Mouse (Mus musculus) liver, adult 2 months (tissue): ENCODE measurements around the gene Cdh13. TPM values are rescaled to one million over a fixed set of nuclear protein-coding genes. Genes with fewer than 3 reads are reported as not detected.

ENCODE experiments used
- DNase-seq: peaks from one replicate; pipeline ENCODE4 v3.0.0-alpha.2; 2011; ENCODE audit warnings: low read depth, low spot score; ENCODE audit errors: extremely low read depth
- H3K27ac ChIP-seq: fragments of 200-500 bp; replicated peaks from 2 replicates; pipeline ENCODE4 v1.5.1; 2012; ENCODE audit warnings: low read depth, mild to moderate bottlenecking, control low read depth, inconsistent platforms, low read length; ENCODE audit not compliant: insufficient read depth
- H3K27me3 ChIP-seq: fragments of 200-500 bp; 2 replicates; pipeline ENCODE4 v1.6.1; 2012; ENCODE audit warnings: mild to moderate bottlenecking, moderate library complexity, low read length, inconsistent platforms; ENCODE audit not compliant: control insufficient read depth, insufficient read depth
- H3K36me3 ChIP-seq: fragments of 200-500 bp; 2 replicates; pipeline ENCODE4 v1.6.1; 2012; ENCODE audit warnings: low read length, inconsistent platforms; ENCODE audit not compliant: control insufficient read depth, insufficient read depth
- H3K4me1 ChIP-seq: fragments of 200-500 bp; 2 replicates; pipeline ENCODE4 v1.6.1; 2011; ENCODE audit warnings: low read length; ENCODE audit not compliant: control insufficient read depth, insufficient read depth
- H3K4me3 ChIP-seq: fragments of 200-500 bp; 2 replicates; pipeline ENCODE4 v1.5.1; 2011; ENCODE audit warnings: low read depth, mild to moderate bottlenecking, control low read depth, low read length, moderate library complexity; ENCODE audit not compliant: insufficient read depth
- H3K79me2 ChIP-seq: fragments of 200-500 bp; 2 replicates; pipeline ENCODE4 v1.6.1; 2012; ENCODE audit warnings: inconsistent platforms, mild to moderate bottlenecking, low read length, moderate library complexity; ENCODE audit not compliant: control insufficient read depth, insufficient read depth
- H3K9ac ChIP-seq: fragments of 200-500 bp; 2 replicates; pipeline ENCODE4 v1.6.1; 2012; ENCODE audit warnings: low read depth, mild to moderate bottlenecking, control low read depth, inconsistent platforms, low read length
- CTCF ChIP-seq: fragments of 200-500 bp; IDR thresholded peaks from 2 replicates; pipeline ENCODE4 v1.5.1; 2011; ENCODE audit warnings: low read depth, low read length, control low read depth
- POLR2A ChIP-seq: fragments of 200-500 bp; IDR thresholded peaks from 2 replicates; pipeline ENCODE4 v1.6.1; 2011; ENCODE audit warnings: low read length, control low read depth; ENCODE audit not compliant: insufficient read depth; ENCODE audit errors: extremely low read depth
- WGBS: fragments of 180-500 bp; shearing (Covaris S2); methylation state at CpG from one replicate; pipeline ENCODE4 v1.1.7; 2018; 5-methylcytosine and 5-hydroxymethylcytosine counted together
- polyA plus RNA-seq: library from polyadenylated mRNA; depleted of rRNA; stranded (reverse); fragments of >200 nt; gene quantifications from 2 replicates; pipeline ENCODE4 v1.2.3, GENCODE M21; 2012
- total RNA-seq: library from RNA; depleted of rRNA; stranded (reverse); fragments of >200 nt; gene quantifications from 2 replicates; pipeline ENCODE4 v1.2.3, GENCODE M21; 2014

The Cdh13 gene
- total and polyA plus RNA-seq, 2 experiments: 1.5 to 2.1 TPM

DNA sequence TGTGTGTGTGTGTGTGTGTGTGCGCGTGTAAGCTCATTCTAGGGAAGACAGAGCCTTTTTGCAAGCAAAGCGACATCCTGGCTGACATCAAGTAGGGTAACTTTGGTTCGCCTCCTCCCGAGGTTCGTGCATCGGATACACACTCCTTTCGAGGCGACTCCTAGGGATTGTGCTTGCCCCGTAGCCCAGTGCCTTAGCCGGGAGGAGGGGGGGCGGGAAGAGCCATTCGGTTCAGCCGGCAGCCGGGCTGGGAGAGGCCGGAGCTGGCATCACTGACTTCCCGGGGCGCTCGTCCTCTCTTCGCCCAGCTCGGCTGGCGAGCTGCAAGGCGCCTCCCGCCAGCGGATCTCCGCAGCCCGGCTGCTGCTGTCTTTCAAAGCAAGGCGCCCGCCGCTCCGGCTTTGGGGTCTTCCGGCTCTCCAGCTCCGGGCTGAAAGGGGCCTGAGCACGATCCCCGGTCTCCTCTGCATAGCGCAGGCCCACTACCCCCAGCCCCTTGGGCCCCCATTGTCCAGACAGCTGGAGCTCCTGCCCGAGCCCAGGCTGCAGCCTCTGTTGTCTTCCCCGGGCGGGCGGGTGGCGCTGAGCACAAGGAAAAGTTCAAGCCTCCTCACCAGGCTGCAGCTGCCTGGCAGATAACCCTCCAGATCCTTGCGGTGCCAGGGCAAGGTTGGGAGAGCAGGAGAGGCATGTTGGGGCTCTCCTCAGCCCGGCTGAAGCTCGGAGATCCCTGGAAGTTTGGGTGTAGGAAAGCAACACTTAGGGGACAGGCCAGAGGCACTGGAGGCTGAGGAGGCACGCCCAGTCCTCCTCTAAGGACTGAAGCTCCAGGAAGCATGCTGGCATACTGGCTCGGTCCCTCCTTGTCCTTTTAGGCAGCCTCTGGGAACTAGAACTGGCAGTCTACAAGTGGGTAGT is 838 bp downstream of the Cdh13 start:
- Histone ChIP-seq H3K4me3 (peak overlapping the region; percentile 47), H3K36me3 (no peaks in the 10 kb centered on the region), H3K27me3 (peaks cover 3% of the 10 kb centered on the region; the same call in 1 of the 2 replicates)

DNA sequence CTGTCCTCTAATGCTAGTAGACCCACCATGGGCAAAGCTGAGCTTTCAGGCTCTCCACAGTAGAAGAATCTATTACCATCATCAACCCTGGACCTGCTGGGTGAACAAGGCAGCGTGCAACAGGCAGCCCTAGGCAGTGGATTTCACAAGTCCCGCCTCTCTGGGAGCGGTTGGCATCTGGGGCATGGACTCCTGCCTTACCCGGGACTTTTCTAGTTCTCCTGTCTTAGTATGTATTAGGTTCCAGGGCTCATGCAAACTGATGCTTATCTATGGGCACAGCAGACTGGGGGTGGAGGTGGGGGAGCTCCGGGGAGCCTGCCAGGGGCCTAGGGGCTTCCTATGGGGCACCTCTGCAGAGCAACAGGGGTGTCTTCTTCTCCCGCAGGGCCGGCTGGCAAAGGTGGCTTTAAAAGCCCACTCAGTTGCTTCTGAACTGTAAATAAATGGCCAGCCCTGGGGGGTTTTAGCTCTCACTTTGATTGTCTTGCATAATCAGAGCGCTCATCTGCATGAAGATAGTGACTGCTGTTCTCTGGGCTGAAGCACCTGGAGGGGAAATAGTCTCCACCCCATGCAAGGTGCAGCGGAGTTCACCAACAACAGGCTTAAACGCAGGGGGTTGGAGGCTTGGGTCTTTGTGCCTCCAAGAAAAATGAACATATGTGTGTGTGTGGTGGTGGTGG is 2.2 kb downstream of the Cdh13 start:
- H3K4me1 ChIP-seq: no peaks in the 10 kb centered on the region
- no peaks in the 10 kb centered on the region for H3K79me2 ChIP-seq
- H3K36me3 ChIP-seq: no peaks in the 10 kb centered on the region
- no peak overlapping the region for H3K27ac ChIP-seq
- peaks cover 3% of the 10 kb centered on the region; the same call in 1 of the 2 replicates for H3K27me3 ChIP-seq
- H3K4me3 ChIP-seq: no peak overlapping the region
- no peak for TF ChIP-seq POLR2A
- no peak for TF ChIP-seq CTCF
- DNase-seq: no peak
- 27% methylated on average over 10 of the region's 10 CpGs for WGBS
- H3K9ac ChIP-seq: no peak overlapping the region

More for the DNA sequence above, 838 bp downstream of the Cdh13 start:
- DNase-seq: no peak
- Histone ChIP-seq H3K4me1 (no peaks in the 10 kb centered on the region), H3K79me2 (no peaks in the 10 kb centered on the region), H3K9ac (peak overlapping the region; percentile 25; the same call in 1 of the 2 replicates), H3K27ac (no peak overlapping the region)
- WGBS: 2% methylated on average over 46 of the region's 46 CpGs
- TF ChIP-seq POLR2A: no peak
- TF ChIP-seq CTCF: no peak

DNA sequence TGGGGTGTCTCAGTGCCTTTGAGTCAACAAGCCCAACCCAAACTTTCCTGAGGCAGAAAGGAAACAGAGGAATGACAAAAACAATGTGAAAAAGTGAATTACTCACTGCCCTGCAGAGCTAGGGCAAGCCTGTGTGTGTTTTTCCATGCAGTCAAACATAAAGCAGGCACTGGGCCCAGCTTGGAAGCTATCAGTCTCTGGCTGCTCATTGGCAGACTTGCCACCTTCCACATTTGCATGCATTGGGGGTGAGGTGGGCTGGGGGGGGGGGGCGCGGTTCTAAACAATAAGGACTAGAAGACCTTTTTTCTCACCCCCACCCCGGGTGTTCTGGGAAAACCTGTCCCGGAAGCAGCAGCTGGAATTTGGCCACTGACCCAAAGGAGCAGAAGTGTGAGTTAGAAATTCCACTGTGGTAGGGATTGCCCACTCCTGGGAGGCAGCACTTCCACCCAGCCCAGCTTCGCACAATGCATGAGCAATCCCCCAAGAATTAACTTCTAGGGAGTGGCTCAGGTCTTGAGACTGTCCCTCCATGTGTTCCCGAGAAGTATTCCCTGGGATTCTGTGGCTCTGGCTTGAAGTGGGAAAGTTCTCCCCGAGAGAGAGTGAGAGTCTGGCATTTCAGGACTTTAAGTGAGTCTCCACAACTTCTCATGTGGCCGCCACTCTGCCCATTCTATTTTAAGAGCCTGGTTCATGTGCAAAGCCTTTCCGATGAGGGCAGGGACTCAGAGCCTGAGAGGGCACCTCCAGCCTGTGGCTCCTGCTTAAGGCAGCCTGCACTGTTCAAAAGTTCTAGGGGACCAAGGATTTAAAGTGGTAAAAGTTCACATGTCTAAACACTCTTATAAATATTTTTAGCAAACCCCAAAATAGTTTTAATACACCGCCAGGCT is 3.0 kb downstream of the Cdh13 start:
- Histone ChIP-seq H3K4me1 (no peaks in the 10 kb centered on the region), H3K27me3 (peaks cover 3% of the 10 kb centered on the region; the same call in 1 of the 2 replicates), H3K4me3 (no peak overlapping the region), H3K9ac (no peak overlapping the region), H3K36me3 (no peaks in the 10 kb centered on the region), H3K79me2 (no peaks in the 10 kb centered on the region), H3K27ac (no peak overlapping the region)
- WGBS: 29% methylated on average over 10 of the region's 10 CpGs
- no peak for DNase-seq
- TF ChIP-seq POLR2A (no peak), CTCF (no peak)

GRCm38 (mm10) chr8:118287496-118287895 is 4.0 kb downstream of the Cdh13 start:
- Histone ChIP-seq H3K4me1 (no peaks in the 10 kb centered on the region), H3K36me3 (no peaks in the 10 kb centered on the region), H3K79me2 (no peaks in the 10 kb centered on the region), H3K27me3 (peaks cover 3% of the 10 kb centered on the region; the same call in 1 of the 2 replicates), H3K9ac (no peak overlapping the region), H3K27ac (no peak overlapping the region), H3K4me3 (no peak overlapping the region)
- no peak for DNase-seq
- 45% methylated on average over 9 of the region's 9 CpGs for WGBS
- no peak for TF ChIP-seq CTCF
- TF ChIP-seq POLR2A: no peak

DNA sequence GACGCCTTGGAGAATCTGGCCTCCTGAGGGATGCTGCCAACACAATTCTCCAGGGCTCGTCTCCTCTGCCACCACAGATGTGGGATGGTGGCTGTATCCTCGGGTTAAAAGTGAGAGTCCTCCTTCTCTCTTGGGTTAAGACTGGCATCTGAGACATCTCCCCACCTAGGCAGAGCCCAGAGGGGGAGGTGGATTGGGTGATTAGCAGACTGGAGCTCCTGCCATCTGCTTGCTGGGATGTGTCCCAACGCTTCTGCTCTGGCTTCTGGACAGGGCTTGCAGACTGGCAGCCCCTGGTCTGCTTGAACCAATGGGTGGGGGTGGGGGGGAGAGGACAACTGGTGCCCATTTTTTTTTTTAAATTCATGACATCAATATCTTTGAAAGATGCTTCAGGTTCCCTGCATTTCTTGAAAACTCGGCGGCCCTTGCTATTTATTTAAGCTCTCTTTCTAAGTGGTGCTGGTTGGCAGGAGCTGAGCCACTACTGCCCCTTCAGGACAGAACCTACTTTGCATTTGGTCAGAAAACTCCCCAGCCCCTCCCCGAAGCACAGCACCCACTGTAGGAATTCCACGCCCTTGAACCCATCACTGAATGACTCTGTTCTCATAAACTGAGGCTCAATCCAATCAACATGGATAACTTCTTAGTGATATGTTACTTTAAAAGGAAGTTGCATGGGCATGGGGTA is 4.9 kb downstream of the Cdh13 start:
- H3K27me3 ChIP-seq: peaks cover 3% of the 10 kb centered on the region; the same call in 1 of the 2 replicates
- WGBS: 67% methylated on average over 8 of the region's 8 CpGs
- TF ChIP-seq CTCF (no peak), POLR2A (no peak)
- no peaks in the 10 kb centered on the region for H3K36me3 ChIP-seq
- H3K4me1 ChIP-seq: no peaks in the 10 kb centered on the region
- no peak overlapping the region for H3K27ac ChIP-seq
- H3K4me3 ChIP-seq: no peak overlapping the region
- DNase-seq: no peak
- no peaks in the 10 kb centered on the region for H3K79me2 ChIP-seq
- no peak overlapping the region for H3K9ac ChIP-seq
